Mouse (Mus musculus) spleen, adult 2 months (tissue): ENCODE results near the gene Sdhaf2. TPM values are rescaled to one million over a fixed set of nuclear protein-coding genes. Genes with fewer than 3 reads are reported as not detected.

Experiments
- DNase-seq, 2 experiments: peaks; one replicate each; pipeline versions ENCODE4 v3.0.0 to v3.0.0-alpha.2; 2012 to 2021; ENCODE audit warnings: low spot score in 2 of 2, low read depth in 1 of 2
- H3K27ac ChIP-seq: fragments of 200-500 bp; 2 replicates; pipeline ENCODE4 v1.5.1; 2012; ENCODE audit warnings: low read length, inconsistent platforms; ENCODE audit not compliant: insufficient read depth
- H3K27me3 ChIP-seq: fragments of 200-500 bp; 2 replicates; pipeline ENCODE4 v1.6.1; 2012; ENCODE audit warnings: mild to moderate bottlenecking, moderate library complexity, low read length, inconsistent platforms; ENCODE audit not compliant: control insufficient read depth, insufficient read depth
- H3K36me3 ChIP-seq: fragments of 200-500 bp; 2 replicates; pipeline ENCODE4 v1.6.1; 2012; ENCODE audit warnings: mild to moderate bottlenecking, low read length, inconsistent platforms; ENCODE audit not compliant: control insufficient read depth, insufficient read depth
- H3K4me1 ChIP-seq: fragments of 200-500 bp; 2 replicates; pipeline ENCODE4 v1.6.1; 2011; ENCODE audit warnings: inconsistent platforms; ENCODE audit not compliant: control insufficient read depth, insufficient read depth, insufficient read length
- H3K4me3 ChIP-seq: fragments of 200-500 bp; 2 replicates; pipeline ENCODE4 v1.5.1; 2011; ENCODE audit warnings: mild to moderate bottlenecking, inconsistent platforms; ENCODE audit not compliant: insufficient read depth, insufficient read length; ENCODE audit errors: extremely low read depth
- CTCF ChIP-seq: fragments of 200-500 bp; IDR thresholded peaks from 2 replicates; pipeline ENCODE4 v1.5.1; 2011; ENCODE audit warnings: mild to moderate bottlenecking, inconsistent platforms; ENCODE audit not compliant: insufficient read depth, insufficient read length, insufficient replicate concordance; ENCODE audit errors: extremely low read depth
- POLR2A ChIP-seq: fragments of 200-500 bp; IDR thresholded peaks from 2 replicates; pipeline ENCODE4 v1.6.1; 2011; ENCODE audit warnings: low read depth, low read length, inconsistent platforms
- WGBS: fragments of 180-500 bp; shearing (Covaris S2); methylation state at CpG from one replicate; pipeline ENCODE4 v1.1.7; 2018; 5-methylcytosine and 5-hydroxymethylcytosine counted together
- polyA plus RNA-seq: library from polyadenylated mRNA; depleted of rRNA; stranded (reverse); fragments of >200 nt; gene quantifications from 2 replicates; pipeline ENCODE4 v1.2.3, GENCODE M21; 2012

Gene Sdhaf2
- polyA plus RNA-seq, 1 experiment, result 16.9 TPM

- 89% methylated on average over 3 of the region's 3 CpGs for WGBS
- DNase-seq, result no peak
- no peak overlapping the region for H3K27ac ChIP-seq
- no peak overlapping the region for H3K4me3 ChIP-seq
- no peaks in the 10 kb centered on the region for H3K36me3 ChIP-seq
- H3K4me1 ChIP-seq, result no peaks in the 10 kb centered on the region
- no peaks in the 10 kb centered on the region for H3K27me3 ChIP-seq
- TF ChIP-seq CTCF (no peak), POLR2A (no peak)
Measured at GRCm38 (mm10) chr19:10472958-10473357, 53.0 kb downstream of the Sdhaf2 start.

- peak in 1 of 2 experiments; percentile 8 for DNase-seq
- Histone ChIP-seq H3K27ac (no peak overlapping the region), H3K27me3 (no peaks in the 10 kb centered on the region), H3K4me1 (no peaks in the 10 kb centered on the region), H3K36me3 (no peaks in the 10 kb centered on the region), H3K4me3 (no peak overlapping the region)
- no peak for TF ChIP-seq POLR2A
- no peak for TF ChIP-seq CTCF
- 47% methylated on average over 8 of the region's 8 CpGs for WGBS
Measured at GRCm38 (mm10) chr19:10469171-10469658, 56.7 kb downstream of the Sdhaf2 start.

DNA sequence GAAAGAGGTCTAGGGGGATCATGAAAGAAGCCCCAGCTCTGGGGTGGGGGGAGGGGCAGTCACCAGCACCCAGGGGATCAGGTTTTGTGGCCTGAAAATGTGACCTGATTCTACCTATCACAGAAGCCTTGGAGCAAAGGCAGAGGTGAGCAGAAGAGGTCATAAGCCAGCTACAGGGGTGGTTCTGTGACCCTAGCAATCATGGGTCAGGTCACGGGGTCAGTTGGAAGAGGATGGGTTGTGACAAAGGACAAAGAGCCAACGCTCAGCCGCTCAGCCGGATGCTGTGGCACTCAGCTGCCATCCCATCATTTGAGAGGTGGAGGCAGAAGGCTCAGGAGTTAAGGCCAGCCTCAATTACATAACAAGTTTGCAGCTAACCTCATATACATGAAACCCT, 61.5 kb downstream of the Sdhaf2 start:
- TF ChIP-seq POLR2A (no peak), CTCF (no peak)
- WGBS, result 74% methylated on average over 4 of the region's 4 CpGs

GRCm38 (mm10) chr19:10461584-10461983, 64.4 kb downstream of the Sdhaf2 start:
- H3K4me3 ChIP-seq, result no peak overlapping the region
- no peak for DNase-seq
- H3K4me1 ChIP-seq, result peaks cover 6% of the 10 kb centered on the region; the same call in 1 of the 2 replicates
- 37% methylated on average over 7 of the region's 7 CpGs for WGBS
- no peak overlapping the region for H3K27ac ChIP-seq
- H3K36me3 ChIP-seq, result no peaks in the 10 kb centered on the region
- TF ChIP-seq CTCF (no peak), POLR2A (no peak)
- H3K27me3 ChIP-seq, result peaks cover 13% of the 10 kb centered on the region

More for the DNA sequence above, 61.5 kb downstream of the Sdhaf2 start:
- Histone ChIP-seq H3K36me3 (no peaks in the 10 kb centered on the region), H3K4me1 (no peaks in the 10 kb centered on the region), H3K27me3 (no peaks in the 10 kb centered on the region; the same call in 1 of the 2 replicates), H3K4me3 (no peak overlapping the region), H3K27ac (no peak overlapping the region)
- no peak for DNase-seq

- Histone ChIP-seq H3K27me3 (peaks cover 16% of the 10 kb centered on the region), H3K27ac (no peak overlapping the region), H3K4me3 (no peak overlapping the region), H3K36me3 (no peaks in the 10 kb centered on the region), H3K4me1 (peaks cover 9% of the 10 kb centered on the region; the same call in 1 of the 2 replicates)
- WGBS, result 80% methylated on average over 11 of the region's 11 CpGs
- no peak for TF ChIP-seq POLR2A
- TF ChIP-seq CTCF, result no peak
- DNase-seq, result no peak
Measured at GRCm38 (mm10) chr19:10459907-10460306, 66.0 kb downstream of the Sdhaf2 start.

GRCm38 (mm10) chr19:10458096-10458495, 67.8 kb downstream of the Sdhaf2 start:
- Histone ChIP-seq H3K27ac (no peak overlapping the region), H3K36me3 (no peaks in the 10 kb centered on the region), H3K4me3 (no peak overlapping the region), H3K27me3 (peaks cover 16% of the 10 kb centered on the region), H3K4me1 (peaks cover 9% of the 10 kb centered on the region; the same call in 1 of the 2 replicates)
- WGBS, result 19% methylated on average over 8 of the region's 8 CpGs
- DNase-seq, result no peak
- TF ChIP-seq CTCF, result no peak
- TF ChIP-seq POLR2A, result no peak

- no peak for DNase-seq
- WGBS, result 2% methylated on average over 33 of the region's 34 CpGs
- no peak overlapping the region for H3K4me3 ChIP-seq
- peaks cover 16% of the 10 kb centered on the region for H3K27me3 ChIP-seq
- H3K27ac ChIP-seq, result no peak overlapping the region
- TF ChIP-seq POLR2A (no peak), CTCF (no peak)
- H3K36me3 ChIP-seq, result no peaks in the 10 kb centered on the region
- H3K4me1 ChIP-seq, result peaks cover 9% of the 10 kb centered on the region; the same call in 1 of the 2 replicates
Measured at GRCm38 (mm10) chr19:10457484-10457800, 68.5 kb downstream of the Sdhaf2 start.
